Mouse (Mus musculus): Measurements from ENCODE around the gene Trpm2. TPM values are rescaled to one million over a fixed set of nuclear protein-coding genes. Genes with fewer than 3 reads are reported as not detected.
"Not testable (repeated sequence)": the region's sequence is repeated elsewhere in the genome, so short reads cannot be mapped to it uniquely, and the experiment has no call there.

Gene Trpm2
- under 1 TPM; 0.38 TPM for polyA plus RNA-seq (2017; shearing (Covaris generic))

DNA sequence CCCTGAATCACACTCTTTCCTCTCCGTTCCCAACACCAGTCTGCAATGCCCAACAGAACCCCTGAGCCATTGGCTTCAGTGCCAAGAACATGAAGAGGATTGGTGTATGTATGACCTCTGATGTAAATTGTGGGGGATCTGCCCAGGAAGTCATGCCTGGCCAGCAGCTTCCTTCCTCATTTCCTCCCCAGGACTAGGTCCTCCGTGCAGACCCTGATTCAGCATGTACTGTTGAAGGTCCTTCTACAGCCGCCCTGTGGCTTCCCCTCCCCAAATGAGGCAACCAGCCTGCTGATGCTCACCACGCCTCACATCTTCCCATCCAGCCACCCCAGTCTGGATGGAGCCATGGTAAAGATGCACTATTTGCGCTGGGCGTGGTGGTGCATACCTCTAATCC is at the start of gene Trpm2:
Gene Trpm2, minus strand, starts transcription at position 83 of the 400 bp plus-strand sequence.
- no peak for ATAC-seq

- not testable (repeated sequence) for ATAC-seq
Measured at GRCm38 (mm10) chr10:78019984-78020383, 49.6 kb upstream of the Trpm2 start.

- ATAC-seq: no peak
Measured at GRCm38 (mm10) chr10:78019291-78019690, 48.9 kb upstream of the Trpm2 start.

- ATAC-seq: peak; percentile 90
Measured at GRCm38 (mm10) chr10:78018797-78019203, 48.4 kb upstream of the Trpm2 start.

GRCm38 (mm10) chr10:78016366-78016765 is 46.0 kb upstream of the Trpm2 start:
- no peak for ATAC-seq

- ATAC-seq: no peak
Measured at GRCm38 (mm10) chr10:78015489-78015888, 45.1 kb upstream of the Trpm2 start.

DNA sequence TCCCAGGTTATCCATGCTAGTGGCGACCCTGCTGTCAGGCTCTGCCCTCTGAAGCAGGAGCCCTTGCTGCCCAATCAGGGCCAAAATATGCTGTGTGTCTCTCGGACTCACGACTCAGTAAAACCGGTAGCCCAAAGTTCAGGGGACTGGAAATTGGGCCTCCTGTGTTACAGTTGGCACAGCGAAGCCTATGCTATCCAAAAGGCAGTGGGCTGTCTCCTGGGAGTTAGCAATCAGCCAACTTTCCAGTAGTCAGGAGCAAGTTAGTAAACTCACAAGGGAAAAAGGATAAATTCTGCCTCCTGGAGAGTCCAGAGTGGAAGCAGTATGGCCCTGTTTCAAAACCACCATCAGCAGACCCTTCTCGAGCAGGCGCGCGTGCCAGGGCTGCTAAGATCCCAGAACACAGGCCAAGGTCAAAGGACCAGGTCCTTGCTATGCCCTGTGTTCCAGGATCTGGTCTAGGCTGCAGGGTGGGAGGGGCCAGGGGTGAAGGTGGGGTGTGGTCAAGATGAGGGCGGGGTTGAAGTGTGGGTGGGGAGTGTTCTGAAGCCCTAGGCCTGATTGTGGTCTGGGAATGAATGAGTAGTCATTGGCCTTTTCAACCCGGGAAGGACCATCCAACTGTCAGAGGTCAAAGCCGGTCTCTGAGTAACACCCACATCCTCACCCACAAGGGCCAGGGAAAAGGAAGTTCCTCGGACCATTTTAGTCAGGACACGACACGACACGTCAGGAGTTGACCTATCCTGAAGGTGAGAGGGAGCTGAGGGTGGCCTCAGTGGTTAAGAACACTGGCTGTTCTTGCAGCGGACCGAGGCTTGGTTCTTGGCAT is 42.5 kb upstream of the Trpm2 start:
- ATAC-seq: no peak

GRCm38 (mm10) chr10:78011116-78011515 is 40.8 kb upstream of the Trpm2 start:
- not testable (repeated sequence) for ATAC-seq

DNA sequence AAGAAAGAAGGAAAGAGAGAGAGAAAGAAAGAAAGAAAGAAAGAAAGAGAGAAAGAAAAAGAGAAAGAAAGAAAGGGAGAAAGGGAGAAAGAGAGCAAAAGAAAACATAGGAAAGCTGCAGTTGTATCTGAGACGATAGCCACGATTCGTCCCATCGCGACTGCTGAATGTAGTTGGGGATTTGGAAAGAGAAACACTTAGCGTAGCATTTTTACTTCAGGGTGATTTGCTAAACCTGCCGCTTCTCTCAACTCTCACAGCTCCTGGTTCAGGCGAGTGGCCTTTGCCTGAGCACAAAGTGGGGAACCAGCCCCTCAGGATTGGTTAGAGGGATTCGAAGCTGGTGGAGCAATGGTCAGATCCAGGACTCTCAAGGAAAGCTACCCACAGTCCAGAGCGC is 40.0 kb upstream of the Trpm2 start:
- ATAC-seq: no peak

DNA sequence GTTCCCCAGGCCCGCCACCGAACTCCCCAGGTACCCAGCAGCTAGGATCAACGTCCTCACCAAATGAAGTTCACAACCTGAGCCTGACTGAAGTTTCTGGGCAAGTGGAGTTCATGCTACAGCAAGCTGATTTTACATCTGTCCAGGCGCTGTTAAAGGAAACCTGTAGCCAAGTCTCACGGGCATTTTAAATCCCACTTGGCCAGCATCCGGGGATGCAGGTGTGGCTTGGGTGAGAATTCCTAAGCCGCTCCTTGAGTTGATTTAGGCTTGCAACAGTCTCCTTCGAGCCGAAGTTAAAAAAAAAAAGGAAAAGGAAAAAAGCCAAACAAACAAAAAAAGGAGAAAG is 39.6 kb upstream of the Trpm2 start, which contains the start of gene Pfkl:
Gene Pfkl, minus strand, starts transcription at position 139 of the 349 bp plus-strand sequence.
- ATAC-seq: peak; percentile 9

DNA sequence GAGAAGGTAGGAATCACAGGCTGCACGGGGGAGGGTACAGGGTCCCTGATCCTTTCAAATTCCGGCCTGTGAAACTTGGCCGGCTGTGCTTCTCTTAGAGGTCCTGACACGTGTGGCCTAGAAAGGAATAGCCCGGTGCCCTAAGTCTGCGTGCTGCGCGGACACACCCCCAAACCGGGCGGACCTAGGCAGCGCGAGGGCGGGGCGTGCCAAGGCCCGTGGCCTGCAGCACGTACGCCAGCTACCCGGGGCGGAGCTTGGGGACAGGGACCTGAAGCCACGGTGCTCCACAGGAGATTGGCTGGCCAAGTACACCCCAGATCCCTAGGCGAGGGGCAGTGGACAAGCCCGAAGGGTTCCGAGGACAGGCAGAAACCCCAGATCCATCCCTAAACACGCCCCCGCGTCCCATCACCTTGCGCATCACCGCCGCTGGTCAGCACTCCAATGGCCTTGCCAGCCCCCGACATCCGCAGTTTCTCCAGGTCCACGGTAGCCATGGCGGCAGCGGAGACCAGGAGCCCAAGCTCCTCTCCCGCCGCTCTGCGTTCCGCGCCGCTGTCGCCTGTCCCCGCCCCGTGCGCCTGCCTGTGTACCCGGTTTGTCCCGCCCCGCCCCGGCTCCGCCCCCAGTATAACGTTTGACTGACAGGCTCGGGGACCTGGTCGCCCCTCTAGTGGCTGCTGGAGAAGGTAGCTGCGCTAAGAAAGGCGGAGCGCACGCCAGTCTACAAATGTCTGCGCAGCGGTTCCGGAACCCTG is 39.0 kb upstream of the Trpm2 start:
- ATAC-seq: peak; percentile 87

GRCm38 (mm10) chr10:78008169-78008568 is 37.8 kb upstream of the Trpm2 start:
- ATAC-seq: no peak

DNA sequence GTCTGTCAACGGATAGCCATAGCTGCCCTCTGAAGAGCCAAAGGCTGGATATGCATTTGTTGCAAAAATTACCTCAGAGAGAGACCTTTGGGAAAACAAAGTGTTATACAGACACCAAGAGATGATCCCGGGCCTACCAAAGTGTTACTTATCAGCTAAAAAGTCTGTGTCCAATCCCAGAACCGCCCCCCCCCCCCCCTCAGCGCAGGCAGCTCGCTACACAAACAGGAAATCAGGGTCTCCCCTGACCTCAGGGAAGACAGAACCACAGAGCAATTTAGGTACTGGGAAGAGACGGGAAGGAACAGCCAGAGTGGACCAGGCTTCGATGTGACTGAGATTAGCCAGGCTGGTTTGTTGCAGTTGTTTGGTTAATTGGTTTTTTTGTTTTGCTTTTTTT is 36.8 kb upstream of the Trpm2 start:
- no peak for ATAC-seq

DNA sequence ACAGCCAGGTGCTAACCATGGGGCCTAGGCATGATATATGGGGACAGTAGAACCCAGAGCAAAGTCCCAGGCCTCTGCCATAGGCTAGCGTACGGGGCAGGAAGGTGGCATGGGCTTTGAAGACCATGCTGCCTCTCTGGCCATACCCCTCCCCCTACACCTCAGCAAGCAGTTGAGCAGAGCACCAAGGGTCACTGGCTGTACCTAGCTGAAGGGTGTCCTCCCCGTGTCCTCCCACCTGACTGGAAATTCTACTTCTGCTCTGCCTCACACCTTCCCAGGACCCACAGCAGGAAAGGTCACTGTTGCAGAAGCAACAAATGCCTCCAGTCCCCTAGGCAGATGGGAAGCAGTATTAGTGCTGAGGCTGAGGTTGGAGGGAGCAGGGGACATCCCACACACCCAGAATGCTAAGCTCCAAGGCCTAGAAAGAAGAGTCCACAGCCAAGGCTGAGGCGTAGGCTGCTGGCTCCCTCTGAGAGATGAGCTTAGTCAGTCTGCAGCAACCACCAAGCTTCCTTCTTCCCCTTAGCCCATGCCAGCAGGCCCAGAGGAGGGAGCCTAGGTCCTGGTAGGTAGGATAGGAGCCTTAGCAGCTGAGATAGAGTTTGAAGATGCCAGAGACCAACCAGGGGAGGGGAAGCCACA is 35.6 kb upstream of the Trpm2 start:
- no peak for ATAC-seq

GRCm38 (mm10) chr10:78004479-78005100 is 34.2 kb upstream of the Trpm2 start:
- ATAC-seq: no peak

- no peak for ATAC-seq
Measured at GRCm38 (mm10) chr10:78002316-78002715, 32.0 kb upstream of the Trpm2 start.

- ATAC-seq: no peak
Measured at GRCm38 (mm10) chr10:78001796-78002195, 31.4 kb upstream of the Trpm2 start.

- ATAC-seq: no peak
Measured at GRCm38 (mm10) chr10:78000200-78000599, 29.8 kb upstream of the Trpm2 start.

GRCm38 (mm10) chr10:77995639-77996038 is 25.3 kb upstream of the Trpm2 start:
- ATAC-seq: no peak

- no peak for ATAC-seq
Measured at GRCm38 (mm10) chr10:77985775-77986174, 15.4 kb upstream of the Trpm2 start.

DNA sequence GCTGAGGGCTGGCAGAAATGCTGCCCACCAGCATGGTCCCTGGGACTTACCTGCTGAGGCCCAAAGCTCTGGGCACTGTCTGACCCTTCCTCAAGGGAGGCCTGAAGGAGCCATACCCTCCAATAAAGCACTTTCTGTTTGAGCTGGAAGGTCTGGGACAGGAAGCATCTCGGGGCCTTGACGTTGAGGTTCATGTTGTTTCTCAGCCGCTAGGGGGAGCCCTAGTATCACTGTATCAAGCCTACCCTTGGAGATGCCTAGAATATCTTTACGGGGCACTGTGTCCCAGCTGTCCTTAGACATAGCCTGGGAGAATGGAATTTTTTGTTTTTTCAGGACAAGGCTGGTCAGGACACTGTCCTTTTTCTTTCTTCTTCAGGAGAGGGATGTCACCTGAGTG is 14.3 kb upstream of the Trpm2 start:
- peak; percentile 94 for ATAC-seq

Data from activated CD4-positive, CD25-positive, alpha-beta regulatory T cell, adult 4 months (primary cell).